Mouse (Mus musculus) limb, embryonic 11.5 days (tissue): ENCODE data around the gene Tmprss12. TPM values are rescaled to one million over a fixed set of nuclear protein-coding genes. Genes with fewer than 3 reads are reported as not detected.
"Not testable (repeated sequence)": the region's sequence is repeated elsewhere in the genome, so short reads cannot be mapped to it uniquely, and the experiment has no call there.

ENCODE experiments used
- ATAC-seq: fragments of 200-750 bp; cut with Nextera tagmentation; 2 replicates; pipeline ENCODE4 v1.8.0; 2017; ENCODE audit warnings: low read depth; ENCODE audit not compliant: insufficient number of reproducible peaks, low FRiP score, low TSS enrichment
- DNase-seq: peaks from one replicate; pipeline ENCODE4 v3.0.0-alpha.2; 2015; ENCODE audit warnings: low spot score
- H3K27ac ChIP-seq: fragments of 300-500 bp; sonication (generic); replicated peaks from 2 replicates; pipeline ENCODE4 v1.5.1; 2014; ENCODE audit warnings: low read depth, mild to moderate bottlenecking, low read length
- H3K27me3 ChIP-seq: fragments of 300-500 bp; sonication (generic); 2 replicates; pipeline ENCODE4 v1.6.1; 2014; ENCODE audit warnings: mild to moderate bottlenecking, low read length, mixed read lengths; ENCODE audit not compliant: control insufficient read depth, insufficient read depth
- H3K36me3 ChIP-seq: fragments of 300-500 bp; sonication (generic); 2 replicates; pipeline ENCODE4 v1.6.1; 2014; ENCODE audit warnings: mild to moderate bottlenecking, low read length, moderate library complexity, mixed read lengths; ENCODE audit not compliant: control insufficient read depth, insufficient read depth
- H3K4me1 ChIP-seq: fragments of 300-500 bp; sonication (generic); 2 replicates; pipeline ENCODE4 v1.6.1; 2014; ENCODE audit warnings: low read length, mixed read lengths; ENCODE audit not compliant: control insufficient read depth, insufficient read depth
- H3K4me2 ChIP-seq: fragments of 300-500 bp; sonication (generic); 2 replicates; pipeline ENCODE4 v1.6.1; 2014; ENCODE audit warnings: low read depth, mild to moderate bottlenecking, moderate library complexity; ENCODE audit not compliant: severe bottlenecking
- H3K4me3 ChIP-seq: fragments of 300-500 bp; sonication (generic); 2 replicates; pipeline ENCODE4 v1.5.1; 2014; ENCODE audit warnings: low read depth, low read length
- H3K9ac ChIP-seq: fragments of 300-500 bp; sonication (generic); 2 replicates; pipeline ENCODE4 v1.6.1; 2014; ENCODE audit warnings: mild to moderate bottlenecking, low read length
- H3K9me3 ChIP-seq: fragments of 300-500 bp; sonication (generic); 2 replicates; pipeline ENCODE4 v1.6.1; 2016; ENCODE audit warnings: low read length; ENCODE audit not compliant: control insufficient read depth
- WGBS: fragments of 180-500 bp; shearing (Covaris S2); extraction: QIAGEN DNeasy Blood & Tissue Kit; methylation state at CpG from one replicate; pipeline ENCODE4 v1.1.7; 2014; 5-methylcytosine and 5-hydroxymethylcytosine counted together
- polyA plus RNA-seq: library from polyadenylated mRNA; unstranded; fragments of >200 nt; fragmentation: Nextera tagmentation; extraction: Ambion mirVana; gene quantifications from 2 replicates; pipeline ENCODE4 v1.2.1, GENCODE M21; 2014

Tmprss12 gene
- polyA plus RNA-seq, 1 experiment from 2014 or later: not detected

GRCm38 (mm10) chr15:100328089-100328488, 47.5 kb downstream of the Tmprss12 start:
- WGBS: 64% methylated on average over 3 of the region's 4 CpGs
- H3K9me3 ChIP-seq, H3K4me1 ChIP-seq, DNase-seq, H3K27me3 ChIP-seq, H3K36me3 ChIP-seq, H3K4me3 ChIP-seq, H3K4me2 ChIP-seq, ATAC-seq, H3K9ac ChIP-seq, H3K27ac ChIP-seq: not testable (repeated sequence)

- H3K4me3 ChIP-seq, H3K27ac ChIP-seq, H3K9me3 ChIP-seq, H3K36me3 ChIP-seq, H3K4me1 ChIP-seq, H3K4me2 ChIP-seq, DNase-seq, H3K9ac ChIP-seq, ATAC-seq, H3K27me3 ChIP-seq: not testable (repeated sequence)
- WGBS: 18% methylated on average over 10 of the region's 10 CpGs
These were observed 48.7 kb downstream of the Tmprss12 start for GRCm38 (mm10) chr15:100329336-100329735.

DNA sequence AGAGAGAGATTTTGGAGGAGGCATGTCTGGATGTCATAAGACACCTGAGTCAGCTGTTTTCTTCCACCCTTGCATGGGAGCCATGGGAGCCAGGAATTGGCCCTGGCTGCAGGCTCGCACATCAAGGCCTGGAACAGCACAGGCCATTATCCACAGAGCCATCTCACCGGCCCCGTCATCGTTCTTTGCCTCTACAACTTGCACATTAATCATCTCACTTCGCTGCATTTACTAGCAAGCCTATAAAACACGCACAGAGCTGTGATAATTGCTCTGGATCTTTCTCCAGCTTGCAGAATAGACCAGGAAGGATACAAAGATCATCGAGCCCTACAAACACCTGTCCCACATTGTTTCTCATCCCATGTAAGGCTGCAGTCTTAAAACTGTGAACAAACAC, 50.1 kb downstream of the Tmprss12 start:
- ATAC-seq: no peak
- Histone ChIP-seq H3K9ac (no peak overlapping the region), H3K27me3 (no peaks in the 10 kb centered on the region)

GRCm38 (mm10) chr15:100332077-100332961, 51.7 kb downstream of the Tmprss12 start:
- not testable (repeated sequence) for ATAC-seq, H3K4me3 ChIP-seq, H3K4me1 ChIP-seq, H3K36me3 ChIP-seq, H3K9me3 ChIP-seq, H3K4me2 ChIP-seq, H3K27ac ChIP-seq, DNase-seq, H3K27me3 ChIP-seq, H3K9ac ChIP-seq
- 27% methylated on average over 2 of the region's 10 CpGs for WGBS

More for the DNA sequence above, 50.1 kb downstream of the Tmprss12 start:
- no peak overlapping the region for H3K4me3 ChIP-seq
- H3K36me3 ChIP-seq: no peaks in the 10 kb centered on the region
- no peaks in the 10 kb centered on the region for H3K4me1 ChIP-seq
- no peak overlapping the region for H3K27ac ChIP-seq
- WGBS: 35% methylated on average over 7 of the region's 7 CpGs
- H3K9me3 ChIP-seq: no peaks in the 10 kb centered on the region
- no peak overlapping the region for H3K4me2 ChIP-seq
- no peak for DNase-seq

DNA sequence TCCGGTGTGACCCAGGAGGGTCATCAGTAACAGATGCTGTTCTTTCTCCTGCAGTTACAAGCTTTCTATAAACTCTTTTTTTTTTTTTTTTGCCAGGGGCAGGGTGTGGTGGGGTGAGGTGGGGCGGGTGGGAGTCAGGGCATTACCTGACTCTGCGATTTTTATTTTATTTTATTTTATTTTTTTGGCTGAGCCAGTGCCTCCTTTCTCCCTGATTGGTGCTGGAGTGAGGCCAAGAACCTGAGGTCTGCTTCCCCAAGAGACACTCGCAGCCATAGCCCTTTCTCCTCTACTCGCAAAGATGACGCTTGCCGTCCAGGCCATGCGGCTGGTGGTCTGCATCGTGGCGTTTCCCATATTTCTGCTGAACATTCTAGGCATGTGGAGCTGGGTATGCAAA, 54.0 kb downstream of the Tmprss12 start, which contains the start of gene Mettl7a3:
Mettl7a3 (plus strand) TSS at position 301 of the 400 bp plus-strand sequence.
- H3K9me3 ChIP-seq: no peaks in the 10 kb centered on the region
- H3K4me2 ChIP-seq: no peak within 1 kb of the TSS
- whole genome bisulfite sequencing: 77% methylated on average over 10 of the region's 10 CpGs
- DNase-seq (no peak), ATAC-seq (no peak)
- H3K9ac ChIP-seq: no peak within 1 kb of the TSS
- no peaks in the 10 kb centered on the region for H3K27me3 ChIP-seq
- H3K4me3 ChIP-seq: no peak within 1 kb of the TSS
- no peak within 1 kb of the TSS for H3K27ac ChIP-seq
- no peaks in the 10 kb centered on the region for H3K36me3 ChIP-seq
- H3K4me1 ChIP-seq: no peaks in the 10 kb centered on the region

DNA sequence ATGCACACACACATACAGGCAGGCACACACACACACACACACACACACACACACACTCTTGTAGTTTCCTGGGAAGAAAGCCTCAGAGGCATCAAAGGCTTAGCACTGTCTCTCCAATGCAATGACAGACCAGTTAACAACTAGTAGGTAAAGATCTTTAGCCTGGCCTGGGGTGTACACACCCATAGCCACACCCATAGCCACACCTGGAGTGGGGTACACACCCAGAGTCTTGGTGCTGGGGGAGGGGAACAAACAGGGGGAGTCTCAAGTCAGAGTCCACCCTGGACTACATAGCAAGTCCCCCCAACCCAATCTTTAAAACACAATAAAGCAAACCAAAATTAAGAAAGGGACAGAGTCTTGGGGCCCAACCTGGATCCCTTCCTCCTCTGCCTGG, 56.7 kb downstream of the Tmprss12 start:
- not testable (repeated sequence) for H3K9ac ChIP-seq, H3K36me3 ChIP-seq, H3K27ac ChIP-seq, ATAC-seq, H3K4me2 ChIP-seq, H3K9me3 ChIP-seq, H3K4me1 ChIP-seq, DNase-seq, H3K27me3 ChIP-seq, H3K4me3 ChIP-seq

DNA sequence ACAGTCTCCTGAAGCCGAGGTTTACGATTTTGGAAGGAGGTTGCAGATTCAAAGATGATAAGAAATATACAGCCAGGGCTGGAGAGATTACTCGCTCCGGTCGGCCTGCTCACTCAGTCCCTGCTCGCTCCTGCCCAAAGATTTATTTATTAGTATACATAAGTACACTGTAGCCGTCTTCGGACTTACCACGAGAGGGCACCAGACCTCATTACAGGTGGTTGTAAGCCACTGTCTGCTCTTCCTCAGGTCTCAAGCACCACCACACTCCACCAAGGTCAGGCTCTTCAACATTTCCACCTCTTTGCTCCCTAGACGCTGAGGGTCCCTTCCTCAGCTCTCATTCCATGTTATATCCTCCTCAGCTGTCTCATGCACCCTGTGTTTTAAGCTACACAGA, 57.2 kb downstream of the Tmprss12 start:
- 25% methylated on average over 7 of the region's 10 CpGs for WGBS
- ATAC-seq, H3K27me3 ChIP-seq, H3K4me2 ChIP-seq, H3K4me1 ChIP-seq, H3K36me3 ChIP-seq, H3K9me3 ChIP-seq, H3K9ac ChIP-seq, H3K4me3 ChIP-seq, H3K27ac ChIP-seq: not testable (repeated sequence)
- DNase-seq: peak; percentile 46

GRCm38 (mm10) chr15:100341314-100341980, 60.8 kb downstream of the Tmprss12 start:
- not testable (repeated sequence) for DNase-seq, ATAC-seq

More at GRCm38 (mm10) chr15:100341314-100341980, 60.8 kb downstream of the Tmprss12 start:
- H3K27ac ChIP-seq, H3K4me1 ChIP-seq, H3K27me3 ChIP-seq, H3K36me3 ChIP-seq, H3K9me3 ChIP-seq, H3K4me3 ChIP-seq, H3K4me2 ChIP-seq, H3K9ac ChIP-seq: not testable (repeated sequence)
- 70% methylated on average over 4 of the region's 5 CpGs for WGBS
